Mouse (Mus musculus) olfactory bulb, adult 2 months (tissue): ENCODE data around the gene Lrrn3.

ENCODE experiments used
- CTCF ChIP-seq: fragments of 200-500 bp; IDR thresholded peaks from 2 replicates; pipeline ENCODE4 v1.5.1; 2012; ENCODE audit warnings: low read depth, mild to moderate bottlenecking, low read length, moderate library complexity; ENCODE audit not compliant: insufficient read depth
- POLR2A ChIP-seq: fragments of 200-500 bp; IDR thresholded peaks from 2 replicates; pipeline ENCODE4 v1.6.1; 2012; ENCODE audit warnings: mild to moderate bottlenecking, low read depth, low read length, moderate library complexity; ENCODE audit not compliant: insufficient read depth

GRCm38 (mm10) chr12:41483091-41483592 lies 3.1 kb downstream of the Lrrn3 start:
- no peak for TF ChIP-seq CTCF
- no peak for TF ChIP-seq POLR2A
